Mouse (Mus musculus): Measurements from ENCODE around the gene Aadacl3. TPM values are rescaled to one million over a fixed set of nuclear protein-coding genes. Genes with fewer than 3 reads are reported as not detected.

Gene Aadacl3
- polyA plus RNA-seq (2012; ENCODE audit: insufficient read depth, insufficient read length, missing spikeins), result not detected in 2 replicates

GRCm38 (mm10) chr4:144463656-144464055, at the start of gene Aadacl3:
Aadacl3 (minus strand) TSS chr4:144463756.
- Histone ChIP-seq H3K4me1 (ENCODE audit: control insufficient read depth, insufficient read depth, low read length) (no peaks in the 10 kb centered on the region), H3K27ac (ENCODE audit: insufficient read depth, low read depth, low read length) (no peak within 1 kb of the TSS), H3K4me3 (ENCODE audit: insufficient read depth, low read length) (no peak within 1 kb of the TSS)
- no peak for TF ChIP-seq CTCF (IDR thresholded peaks at IDR 0.05; ENCODE audit: low read depth, low read length)
- TF ChIP-seq POLR2A (IDR thresholded peaks at IDR 0.05; ENCODE audit: borderline replicate concordance, low read depth, low read length), result no peak

DNA sequence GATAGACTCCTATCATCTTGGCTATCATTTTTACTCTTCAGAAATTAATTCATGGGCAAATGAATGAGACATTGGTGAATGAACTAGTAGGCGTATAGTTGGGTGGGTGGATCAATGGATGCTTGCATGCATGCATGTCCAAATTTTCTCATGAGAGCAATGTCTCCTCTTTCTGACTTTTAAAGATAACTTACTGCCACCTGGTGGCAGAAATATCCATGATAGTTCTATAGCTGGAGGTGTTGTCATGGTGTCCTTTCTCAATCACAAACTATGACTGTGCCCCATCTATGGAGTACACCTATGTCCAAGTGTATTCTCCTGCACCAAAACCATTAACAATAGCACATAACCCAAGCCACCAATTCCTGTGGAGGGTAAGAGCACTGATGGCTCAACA, 43.0 kb upstream of the Aadacl3 start:
- no peak overlapping the region for H3K4me3 ChIP-seq (ENCODE audit: insufficient read depth, low read length)
- H3K27ac ChIP-seq (ENCODE audit: insufficient read depth, low read depth, low read length), result no peak overlapping the region
- H3K4me1 ChIP-seq (ENCODE audit: control insufficient read depth, insufficient read depth, low read length), result no peaks in the 10 kb centered on the region
- TF ChIP-seq POLR2A (IDR thresholded peaks at IDR 0.05; ENCODE audit: borderline replicate concordance, low read depth, low read length) (no peak), CTCF (IDR thresholded peaks at IDR 0.05; ENCODE audit: low read depth, low read length) (no peak)

DNA sequence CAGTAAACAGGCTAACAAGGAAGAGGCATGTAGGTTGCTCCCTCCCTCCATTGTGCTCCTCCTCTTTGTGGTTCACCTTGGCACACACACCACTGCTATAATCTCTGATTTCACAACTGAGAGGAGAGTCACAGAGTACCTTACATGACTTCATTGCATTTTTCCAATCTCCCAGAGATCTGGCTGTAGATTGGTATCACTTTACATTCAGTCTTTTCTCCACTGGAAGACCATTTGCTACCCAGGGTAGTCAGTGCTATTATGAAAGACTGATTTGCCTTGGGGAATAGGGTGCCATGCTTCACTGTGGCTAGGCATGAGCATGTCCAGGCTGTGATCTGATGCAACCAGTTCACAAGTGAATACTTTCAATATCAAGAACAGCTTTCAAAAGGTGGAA, 29.8 kb upstream of the Aadacl3 start:
- H3K27ac ChIP-seq (ENCODE audit: insufficient read depth, low read depth, low read length), result no peak overlapping the region
- no peak overlapping the region for H3K4me3 ChIP-seq (ENCODE audit: insufficient read depth, low read length)
- TF ChIP-seq POLR2A (IDR thresholded peaks at IDR 0.05; ENCODE audit: borderline replicate concordance, low read depth, low read length) (no peak), CTCF (IDR thresholded peaks at IDR 0.05; ENCODE audit: low read depth, low read length) (no peak)
- no peaks in the 10 kb centered on the region for H3K4me1 ChIP-seq (ENCODE audit: control insufficient read depth, insufficient read depth, low read length)

- Histone ChIP-seq H3K4me1 (ENCODE audit: control insufficient read depth, insufficient read depth, low read length) (no peaks in the 10 kb centered on the region), H3K27ac (ENCODE audit: insufficient read depth, low read depth, low read length) (no peak overlapping the region), H3K4me3 (ENCODE audit: insufficient read depth, low read length) (no peak overlapping the region)
- TF ChIP-seq CTCF (IDR thresholded peaks at IDR 0.05; ENCODE audit: low read depth, low read length) (no peak), POLR2A (IDR thresholded peaks at IDR 0.05; ENCODE audit: borderline replicate concordance, low read depth, low read length) (no peak)
Observed at GRCm38 (mm10) chr4:144468091-144468490, 4.5 kb upstream of the Aadacl3 start.

- no peaks in the 10 kb centered on the region for H3K4me1 ChIP-seq (ENCODE audit: control insufficient read depth, insufficient read depth, low read length)
- no peak overlapping the region for H3K4me3 ChIP-seq (ENCODE audit: insufficient read depth, low read length)
- no peak overlapping the region for H3K27ac ChIP-seq (ENCODE audit: insufficient read depth, low read depth, low read length)
- TF ChIP-seq CTCF (IDR thresholded peaks at IDR 0.05; ENCODE audit: low read depth, low read length) (no peak), POLR2A (IDR thresholded peaks at IDR 0.05; ENCODE audit: borderline replicate concordance, low read depth, low read length) (no peak)
Observed at GRCm38 (mm10) chr4:144465206-144465605, 1.6 kb upstream of the Aadacl3 start.

GRCm38 (mm10) chr4:144453217-144453616, 10.3 kb downstream of the Aadacl3 start, which contains the start of gene Gm9944:
Gm9944 (minus strand) TSS chr4:144453317.
- Histone ChIP-seq H3K27ac (ENCODE audit: insufficient read depth, low read depth, low read length) (no peak within 1 kb of the TSS), H3K4me3 (ENCODE audit: insufficient read depth, low read length) (no peak within 1 kb of the TSS), H3K4me1 (ENCODE audit: control insufficient read depth, insufficient read depth, low read length) (no peaks in the 10 kb centered on the region)
- TF ChIP-seq POLR2A (IDR thresholded peaks at IDR 0.05; ENCODE audit: borderline replicate concordance, low read depth, low read length) (no peak), CTCF (IDR thresholded peaks at IDR 0.05; ENCODE audit: low read depth, low read length) (no peak)

DNA sequence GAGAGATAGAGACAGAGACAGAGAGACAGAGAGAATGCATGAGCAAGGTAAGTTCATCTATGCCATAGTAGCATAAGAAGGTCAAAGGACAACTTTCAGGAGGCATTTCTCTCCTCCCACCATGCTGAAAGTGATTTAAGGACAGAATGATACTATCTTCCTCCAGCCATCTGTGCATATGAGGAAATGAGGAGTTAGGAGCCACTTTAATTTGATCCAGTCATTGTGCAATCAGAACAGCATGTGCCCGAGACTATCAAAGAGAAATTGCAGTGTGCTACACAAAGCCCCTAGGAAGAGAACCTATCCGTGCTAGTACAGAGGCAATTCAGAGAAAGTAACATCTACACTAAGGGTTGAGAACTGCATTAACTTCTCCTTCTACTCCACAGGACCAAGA, 15.0 kb downstream of the Aadacl3 start:
- Histone ChIP-seq H3K4me3 (ENCODE audit: insufficient read depth, low read length) (no peak overlapping the region), H3K27ac (ENCODE audit: insufficient read depth, low read depth, low read length) (no peak overlapping the region), H3K4me1 (ENCODE audit: control insufficient read depth, insufficient read depth, low read length) (no peaks in the 10 kb centered on the region)
- TF ChIP-seq CTCF (IDR thresholded peaks at IDR 0.05; ENCODE audit: low read depth, low read length) (no peak), POLR2A (IDR thresholded peaks at IDR 0.05; ENCODE audit: borderline replicate concordance, low read depth, low read length) (no peak)

DNA sequence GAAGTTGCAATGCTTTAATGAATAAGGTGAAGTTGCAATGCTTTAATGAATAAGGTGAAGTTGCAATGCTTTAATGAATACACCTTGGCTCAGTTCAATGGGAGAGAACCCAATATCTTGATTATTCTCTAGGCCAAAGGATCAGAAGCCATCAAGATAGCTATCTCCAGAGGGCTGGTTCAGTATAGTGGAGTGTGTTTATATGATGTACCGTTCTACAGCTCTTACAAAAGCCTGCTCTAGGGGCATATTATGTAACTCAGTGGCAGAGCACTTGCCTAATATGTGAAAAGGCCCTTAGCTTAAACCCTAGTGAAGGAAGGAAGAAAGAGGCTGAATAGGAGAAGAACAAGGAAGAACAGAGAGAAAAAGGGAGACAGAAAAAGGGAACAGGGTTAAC, 22.0 kb downstream of the Aadacl3 start:
- Histone ChIP-seq H3K27ac (ENCODE audit: insufficient read depth, low read depth, low read length) (no peak overlapping the region), H3K4me1 (ENCODE audit: control insufficient read depth, insufficient read depth, low read length) (no peaks in the 10 kb centered on the region), H3K4me3 (ENCODE audit: insufficient read depth, low read length) (no peak overlapping the region)
- TF ChIP-seq POLR2A (IDR thresholded peaks at IDR 0.05; ENCODE audit: borderline replicate concordance, low read depth, low read length), result no peak
- no peak for TF ChIP-seq CTCF (IDR thresholded peaks at IDR 0.05; ENCODE audit: low read depth, low read length)

GRCm38 (mm10) chr4:144441095-144441494, 22.5 kb downstream of the Aadacl3 start:
- TF ChIP-seq CTCF (IDR thresholded peaks at IDR 0.05; ENCODE audit: low read depth, low read length) (no peak), POLR2A (IDR thresholded peaks at IDR 0.05; ENCODE audit: borderline replicate concordance, low read depth, low read length) (no peak)

DNA sequence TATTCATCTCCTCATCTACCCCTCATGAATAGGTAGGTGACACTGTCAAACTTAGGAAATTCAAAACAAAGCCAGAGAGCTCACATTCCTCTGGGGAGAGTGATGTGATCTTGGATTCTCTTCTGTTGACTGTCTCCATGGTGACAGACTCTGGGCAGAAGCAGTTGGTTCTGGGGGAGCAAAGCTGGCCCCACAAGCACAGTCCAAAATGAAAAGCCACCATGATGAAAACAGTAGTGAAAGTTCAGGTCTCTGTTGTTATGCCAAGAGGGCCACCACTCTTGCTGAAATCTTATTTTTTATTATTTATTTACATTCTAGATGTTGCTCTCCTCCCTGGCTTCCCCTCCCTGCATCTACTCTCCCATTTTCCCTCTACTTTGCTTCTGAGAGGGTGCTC, 24.9 kb downstream of the Aadacl3 start, which contains the start of gene 1700012P22Rik:
TSS of gene 1700012P22Rik (minus strand) at position 101 of the 400 bp plus-strand sequence.
- Histone ChIP-seq H3K4me1 (ENCODE audit: control insufficient read depth, insufficient read depth, low read length) (no peaks in the 10 kb centered on the region), H3K4me3 (ENCODE audit: insufficient read depth, low read length) (no peak within 1 kb of the TSS), H3K27ac (ENCODE audit: insufficient read depth, low read depth, low read length) (no peak within 1 kb of the TSS)
- TF ChIP-seq POLR2A (IDR thresholded peaks at IDR 0.05; ENCODE audit: borderline replicate concordance, low read depth, low read length), result no peak
- no peak for TF ChIP-seq CTCF (IDR thresholded peaks at IDR 0.05; ENCODE audit: low read depth, low read length)

More at GRCm38 (mm10) chr4:144441095-144441494, 22.5 kb downstream of the Aadacl3 start:
- H3K4me3 ChIP-seq (ENCODE audit: insufficient read depth, low read length), result no peak overlapping the region
- H3K27ac ChIP-seq (ENCODE audit: insufficient read depth, low read depth, low read length), result no peak overlapping the region
- no peaks in the 10 kb centered on the region for H3K4me1 ChIP-seq (ENCODE audit: control insufficient read depth, insufficient read depth, low read length)

DNA sequence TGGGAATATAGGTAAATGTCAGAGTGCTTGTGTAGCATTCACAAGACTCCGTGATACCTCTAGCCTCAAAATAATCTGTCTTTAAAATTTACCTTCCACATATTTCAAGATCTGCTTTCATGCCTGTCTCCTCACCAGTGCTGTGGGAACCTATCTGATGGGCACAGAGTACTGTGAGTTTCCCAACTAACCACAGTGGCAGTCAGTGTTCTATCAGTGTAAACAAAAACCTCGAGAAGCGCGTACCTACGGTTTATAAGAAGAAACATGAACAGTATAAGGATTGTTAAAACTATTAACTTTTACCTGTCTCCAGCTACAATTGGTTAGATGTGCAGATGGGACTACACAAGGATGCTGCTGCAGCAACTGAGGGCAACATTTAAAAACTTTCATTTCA, 30.3 kb downstream of the Aadacl3 start:
- Histone ChIP-seq H3K4me1 (ENCODE audit: control insufficient read depth, insufficient read depth, low read length) (no peaks in the 10 kb centered on the region), H3K27ac (ENCODE audit: insufficient read depth, low read depth, low read length) (no peak overlapping the region), H3K4me3 (ENCODE audit: insufficient read depth, low read length) (no peak overlapping the region)
- TF ChIP-seq CTCF (IDR thresholded peaks at IDR 0.05; ENCODE audit: low read depth, low read length), result no peak
- no peak for TF ChIP-seq POLR2A (IDR thresholded peaks at IDR 0.05; ENCODE audit: borderline replicate concordance, low read depth, low read length)
